Mouse (Mus musculus): ENCODE results near the gene Smim20.

GRCm38 (mm10) chr5:53282487-53282886 is 15.6 kb downstream of the Smim20 start:
- no peak for TF ChIP-seq CTCF (conservative IDR thresholded peaks at IDR 0.05; ENCODE audit: low read length)
- TF ChIP-seq NANOG (IDR thresholded peaks at IDR 0.05; ENCODE audit: borderline replicate concordance, low read length) = no peak
